Mouse (Mus musculus) cortical plate, adult 2 months (tissue): ENCODE results near the gene Ptpn13.

Experiments used
- CTCF ChIP-seq: fragments of 200-500 bp; IDR thresholded peaks from 2 replicates; pipeline ENCODE4 v1.5.1; 2011; ENCODE audit warnings: mild to moderate bottlenecking, control low read depth, low read length; ENCODE audit not compliant: insufficient read depth; ENCODE audit errors: extremely low read depth
- POLR2A ChIP-seq: fragments of 200-500 bp; IDR thresholded peaks from 2 replicates; pipeline ENCODE4 v1.6.1; 2011; ENCODE audit warnings: mild to moderate bottlenecking, low read length, control low read depth; ENCODE audit not compliant: insufficient read depth; ENCODE audit errors: extremely low read depth

GRCm38 (mm10) chr5:103405921-103406320, 19.1 kb upstream of the Ptpn13 start:
- TF ChIP-seq CTCF (no peak), POLR2A (no peak)
